Mouse (Mus musculus): ENCODE measurements around the gene Rnf183. TPM values are rescaled to one million over a fixed set of nuclear protein-coding genes. Genes with fewer than 3 reads are reported as not detected.

Gene Rnf183
- total RNA-seq, 4 experiments from 2014 or later = not detected

DNA sequence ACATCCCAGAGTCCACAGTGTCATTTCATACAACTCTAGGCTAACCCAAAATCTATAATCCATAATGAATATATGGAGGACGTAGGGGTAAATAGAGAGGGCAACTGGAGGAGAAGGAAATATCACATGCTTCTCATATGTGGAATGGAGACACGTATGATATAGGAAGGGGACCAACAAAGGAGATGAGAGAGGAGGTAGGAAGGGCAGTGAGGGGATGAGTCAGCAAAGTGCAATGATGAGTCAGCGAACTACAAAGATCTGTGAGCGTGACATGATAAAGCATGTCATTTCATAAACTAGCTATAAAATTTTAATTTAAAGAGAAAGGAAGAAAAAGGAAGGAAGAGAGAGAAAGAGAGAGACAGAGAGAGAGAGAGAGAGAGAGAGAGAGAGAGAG, 3.5 kb downstream of the Rnf183 start:
- DNase-seq (ENCODE audit: low spot score in 2 of 2) = no peak

DNA sequence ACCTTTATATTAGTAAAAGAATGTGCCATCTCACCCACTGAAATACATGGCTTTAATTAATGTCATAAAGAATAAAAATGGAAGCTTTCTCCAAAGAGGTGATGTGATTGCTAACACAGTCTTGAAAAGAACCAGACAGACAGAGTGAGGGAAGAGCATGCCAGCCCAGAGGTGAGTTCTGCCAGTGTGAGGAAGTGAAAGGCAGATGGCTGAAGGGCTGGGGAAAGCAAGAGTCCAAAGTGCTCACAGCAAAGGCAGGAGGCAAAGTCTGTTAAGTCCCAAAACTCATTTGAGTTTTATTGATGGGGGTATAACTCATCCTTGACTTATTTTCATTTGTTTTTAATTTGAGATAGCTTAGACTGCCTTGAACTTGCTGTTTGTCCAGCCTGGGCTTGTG, 4.4 kb downstream of the Rnf183 start:
- no peak for DNase-seq (ENCODE audit: low spot score in 2 of 2)

DNA sequence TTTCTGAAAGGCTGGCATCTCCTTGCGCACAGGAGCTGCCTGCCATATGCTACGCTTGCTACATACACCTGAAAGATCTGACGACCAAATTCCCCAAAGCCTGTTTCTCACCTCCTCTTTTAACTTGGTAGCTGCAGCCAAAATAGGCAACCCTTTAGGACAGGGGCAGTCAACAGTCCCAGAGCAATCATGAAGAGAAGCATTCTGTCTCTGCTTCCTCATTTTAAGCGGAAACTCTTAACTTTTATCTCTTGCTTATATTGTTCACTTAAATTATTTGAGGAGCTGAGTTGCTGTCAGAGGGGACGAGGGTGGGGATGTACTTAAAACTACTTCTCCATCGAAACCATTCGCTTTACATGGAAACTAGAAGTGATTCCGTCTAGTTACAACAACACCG, 5.4 kb downstream of the Rnf183 start:
- no peak for DNase-seq (ENCODE audit: low spot score in 2 of 2)

GRCm38 (mm10) chr4:62427978-62428758, 6.9 kb downstream of the Rnf183 start:
- DNase-seq (ENCODE audit: low spot score in 2 of 2) = no peak

DNA sequence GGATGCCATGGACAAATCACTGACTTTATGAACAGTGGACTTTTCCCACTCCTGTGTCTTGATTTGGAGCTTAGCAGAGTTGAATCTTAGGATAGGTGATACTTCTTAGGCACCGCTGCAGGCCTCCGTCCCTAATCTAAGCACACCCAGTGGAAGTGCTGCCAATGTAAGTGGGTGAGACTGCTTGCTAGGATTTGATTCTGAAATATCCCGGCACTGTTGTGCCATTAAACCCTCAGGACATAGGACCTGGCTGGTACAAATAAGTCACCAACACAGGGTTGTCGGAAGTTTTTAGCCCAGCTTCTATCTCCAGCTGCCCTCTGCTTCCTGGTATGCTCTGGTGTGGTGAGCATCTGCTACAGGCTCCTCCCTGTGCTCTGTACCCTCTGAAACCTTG, 9.2 kb downstream of the Rnf183 start:
- no peak for DNase-seq (ENCODE audit: low spot score in 2 of 2)

- no peak for DNase-seq (ENCODE audit: low spot score in 2 of 2)
Measured at GRCm38 (mm10) chr4:62419091-62419490, 16.0 kb downstream of the Rnf183 start.

GRCm38 (mm10) chr4:62418448-62418847, 16.6 kb downstream of the Rnf183 start:
- no peak for DNase-seq (ENCODE audit: low spot score in 2 of 2)

GRCm38 (mm10) chr4:62411606-62412005, 23.4 kb downstream of the Rnf183 start:
- DNase-seq (ENCODE audit: low spot score in 2 of 2) = no peak

- DNase-seq (ENCODE audit: low spot score in 2 of 2) = no peak
Measured at GRCm38 (mm10) chr4:62410325-62410724, 24.7 kb downstream of the Rnf183 start.

- DNase-seq (ENCODE audit: low spot score in 2 of 2) = no peak
Measured at GRCm38 (mm10) chr4:62409615-62410014, 25.4 kb downstream of the Rnf183 start.

GRCm38 (mm10) chr4:62408601-62409282, 26.3 kb downstream of the Rnf183 start, which contains the start of the genes Cdc26 and Prpf4:
Gene Cdc26 (minus strand): TSS chr4:62408642.
Gene Prpf4 (plus strand): TSS chr4:62408797.
- peak; percentile 93 to 99 for DNase-seq (ENCODE audit: low spot score in 2 of 2)

DNA sequence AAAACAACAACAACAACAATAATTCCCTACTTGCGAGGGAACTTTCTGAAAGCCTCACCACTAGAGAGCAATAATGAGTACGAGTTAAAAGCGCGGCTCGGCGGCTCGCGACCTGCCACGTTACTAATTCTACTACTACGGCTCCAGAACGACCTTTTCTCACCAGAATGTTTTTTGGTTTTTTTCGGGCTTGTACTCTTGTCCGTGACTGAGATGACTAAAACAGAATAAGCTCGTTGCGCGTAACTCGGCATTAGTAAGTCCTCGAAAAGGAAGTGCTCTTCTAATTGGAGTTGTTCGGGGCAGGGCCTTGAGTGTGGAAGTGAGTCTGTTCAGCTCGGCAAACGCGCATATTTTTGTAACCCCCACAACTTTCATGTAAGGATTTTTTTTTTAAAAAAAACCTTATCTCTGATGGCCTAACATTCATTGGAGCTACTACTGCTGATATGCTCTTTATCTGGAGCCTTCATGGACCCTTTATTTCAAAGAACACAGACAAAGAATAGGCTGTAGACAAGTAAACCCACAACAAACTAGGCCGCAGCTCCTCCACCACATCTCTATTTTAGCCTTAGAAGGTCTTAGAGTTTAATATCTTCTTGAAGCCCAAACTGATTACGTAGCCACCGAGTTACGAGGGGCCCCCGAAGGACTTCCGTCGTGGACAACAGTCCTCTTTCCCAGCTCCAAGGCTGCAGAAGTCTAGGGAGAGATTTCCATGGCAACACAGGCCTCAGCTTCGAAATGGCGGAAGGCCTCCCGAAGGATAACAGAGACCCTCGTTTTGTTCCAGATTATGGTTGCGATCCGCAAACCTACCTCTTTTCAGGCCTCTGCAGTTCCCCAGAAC, 27.1 kb downstream of the Rnf183 start:
- peak in 1 of 2 experiments; percentile 36 for DNase-seq (ENCODE audit: low spot score in 2 of 2)

GRCm38 (mm10) chr4:62406133-62406532, 28.9 kb downstream of the Rnf183 start:
- DNase-seq (ENCODE audit: low spot score in 2 of 2) = no peak

- no peak for DNase-seq (ENCODE audit: low spot score in 2 of 2)
Measured at GRCm38 (mm10) chr4:62398956-62399355, 36.1 kb downstream of the Rnf183 start.

GRCm38 (mm10) chr4:62397616-62398365, 37.3 kb downstream of the Rnf183 start:
- DNase-seq (ENCODE audit: low spot score in 2 of 2) = no peak

DNA sequence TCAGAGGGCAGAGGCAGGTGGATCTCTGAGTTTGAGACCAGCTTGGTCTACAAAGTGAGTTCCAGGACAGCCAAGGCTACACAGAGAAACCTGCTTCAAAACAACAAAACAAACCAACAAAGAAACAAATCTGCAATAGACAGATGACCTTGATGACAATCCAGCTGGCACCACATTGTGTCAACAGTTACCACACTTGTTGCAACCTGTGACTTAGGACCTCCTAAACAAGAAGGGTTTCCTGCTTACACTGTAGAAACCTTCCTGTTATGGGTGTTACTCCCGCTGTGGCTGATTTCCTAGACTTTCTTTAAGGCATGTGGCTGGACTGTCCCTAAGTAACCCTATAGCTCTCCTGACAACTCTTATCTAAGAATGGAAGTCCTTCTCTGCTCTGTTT, 39.2 kb downstream of the Rnf183 start:
- DNase-seq (ENCODE audit: low spot score in 2 of 2) = no peak

- DNase-seq (ENCODE audit: low spot score in 2 of 2) = no peak
Measured at GRCm38 (mm10) chr4:62393459-62393858, 41.6 kb downstream of the Rnf183 start.

DNA sequence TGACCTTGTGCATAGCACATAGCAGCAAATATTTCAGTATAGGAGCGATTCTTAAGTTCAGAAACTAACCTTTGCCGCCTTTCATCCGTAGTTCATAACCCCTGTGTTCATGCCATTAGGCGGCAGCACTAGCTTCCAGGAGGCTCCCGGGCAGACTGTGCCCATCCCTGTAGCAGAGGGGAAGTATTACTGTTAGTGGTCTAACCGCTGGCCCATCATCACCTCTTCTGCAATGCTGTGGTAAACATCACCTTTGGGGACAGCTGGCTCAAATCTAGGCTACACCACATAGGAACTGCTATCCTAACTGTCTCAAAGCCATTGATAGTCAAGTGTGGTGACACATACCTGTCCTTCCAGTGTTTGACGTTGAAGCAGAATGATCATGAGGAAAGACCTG, 43.2 kb downstream of the Rnf183 start:
- DNase-seq (ENCODE audit: low spot score in 2 of 2) = no peak

GRCm38 (mm10) chr4:62389592-62390512, 45.2 kb downstream of the Rnf183 start:
- no peak for DNase-seq (ENCODE audit: low spot score in 2 of 2)

- peak in 1 of 2 experiments; percentile 33 for DNase-seq (ENCODE audit: low spot score in 2 of 2)
Measured at GRCm38 (mm10) chr4:62385439-62385838, 49.6 kb downstream of the Rnf183 start.
